Mouse (Mus musculus) 3134 (cell line): ENCODE results near the gene Mettl18.
A peak's percentile ranks its signal among the peaks of the same experiment; 100 is the strongest.
"Not testable (repeated sequence)": the region's sequence is repeated elsewhere in the genome, so short reads cannot be mapped to it uniquely, and the experiment has no call there.

Experiments
- DNase-seq: peaks from one replicate; pipeline ENCODE4 v3.0.0-alpha.2; 2011; ENCODE audit warnings: low spot score; ENCODE audit not compliant: insufficient read length; ENCODE audit errors: extremely low read depth

The Mettl18 gene

DNA sequence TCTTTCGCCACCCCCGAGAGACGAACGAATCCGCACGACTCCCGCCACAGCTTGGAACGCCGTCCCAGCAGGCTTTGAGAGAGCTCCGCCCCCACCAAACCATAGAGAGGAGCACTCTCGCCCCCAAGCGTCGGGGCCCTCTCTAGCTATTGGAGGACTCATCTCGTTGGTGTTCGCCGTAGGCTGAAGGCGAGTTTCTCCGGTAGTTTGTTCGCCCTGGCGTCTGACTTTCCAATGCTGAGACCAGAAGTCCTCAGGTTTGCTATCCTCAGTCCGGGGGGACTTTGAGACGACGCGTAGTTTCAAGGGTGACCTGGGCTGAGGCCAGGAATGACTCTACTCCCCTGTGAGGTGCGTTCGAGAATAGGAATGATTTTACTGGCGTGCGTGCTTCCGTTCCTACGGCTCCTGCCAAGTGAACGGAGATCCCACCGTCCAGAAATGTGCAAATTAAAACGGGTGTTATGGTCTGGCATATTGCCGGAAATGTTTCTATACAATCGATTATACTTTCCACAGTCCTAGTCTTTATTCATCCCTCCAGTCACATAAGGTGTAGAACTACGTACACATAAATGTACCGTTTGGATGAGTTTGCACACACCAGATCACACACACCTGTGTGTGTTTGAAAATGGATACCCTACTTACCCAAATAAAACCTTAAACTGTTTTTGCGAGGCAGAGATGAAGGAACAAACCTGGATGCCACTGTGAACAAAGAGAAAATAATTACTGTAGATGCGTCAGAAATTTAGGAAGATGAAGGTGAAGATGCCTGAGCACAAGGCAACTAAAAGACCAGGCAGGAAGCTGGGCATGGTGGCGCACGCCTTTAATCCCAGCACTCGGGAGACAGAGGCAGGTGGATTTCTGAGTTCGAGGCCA lies at the start of gene Mettl18, which contains the start of gene BC055324:
Gene Mettl18, plus strand, starts transcription at position 169 of the 888 bp plus-strand sequence.
Gene BC055324, minus strand, starts transcription at position 76 of the 888 bp plus-strand sequence.
- peak; percentile 87 for DNase-seq

DNA sequence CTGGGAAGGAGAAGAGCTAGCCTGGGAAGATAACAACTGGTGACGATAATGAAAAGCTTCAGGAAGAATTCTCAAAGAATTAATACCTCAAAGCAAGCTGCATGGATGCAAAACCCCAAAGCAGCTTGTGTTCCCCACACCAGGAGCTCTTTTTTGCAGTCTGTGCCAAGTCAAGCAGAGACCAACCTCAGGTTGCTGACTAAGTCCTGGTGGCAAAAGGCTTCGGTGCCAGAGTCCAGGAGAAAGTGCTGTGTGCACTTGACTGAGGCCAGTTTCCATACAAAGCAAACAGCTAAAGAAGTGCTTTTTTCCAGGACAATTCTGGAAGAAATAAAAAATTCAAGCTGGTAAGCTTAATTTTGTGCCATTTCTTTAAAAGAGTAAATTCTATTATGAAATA lies 41.3 kb upstream of the Mettl18 start:
- DNase-seq, result no peak

GRCm38 (mm10) chr1:163958036-163958435 lies 36.7 kb upstream of the Mettl18 start:
- DNase-seq, result no peak

GRCm38 (mm10) chr1:163964008-163964689 lies 30.5 kb upstream of the Mettl18 start:
- DNase-seq, result no peak

DNA sequence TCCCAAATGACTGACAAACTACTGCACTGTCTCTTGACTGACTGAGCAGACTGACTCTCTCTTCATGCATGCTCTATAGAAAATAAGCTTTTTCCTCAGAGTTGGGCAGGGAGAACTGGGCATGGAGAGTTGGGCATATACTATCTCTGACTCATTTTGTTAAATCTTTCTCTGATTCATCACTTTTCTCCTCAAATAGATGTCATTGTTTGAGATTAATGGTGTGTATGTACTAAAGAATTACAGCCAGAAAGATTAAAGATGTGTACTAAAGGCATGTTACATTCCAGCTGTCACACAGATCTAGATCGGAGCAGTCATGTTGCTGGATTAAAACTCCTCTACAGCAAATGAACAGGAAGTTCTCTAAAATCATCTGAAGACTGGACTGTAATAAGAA lies 20.2 kb upstream of the Mettl18 start:
- DNase-seq, result no peak

- DNase-seq, result no peak
Measured at GRCm38 (mm10) chr1:163975088-163975487, 19.6 kb upstream of the Mettl18 start.

GRCm38 (mm10) chr1:163976515-163976914 lies 18.2 kb upstream of the Mettl18 start:
- DNase-seq, result no peak

- DNase-seq, result no peak
Measured at GRCm38 (mm10) chr1:163992371-163992770, 2.3 kb upstream of the Mettl18 start.

- no peak for DNase-seq
Measured at GRCm38 (mm10) chr1:163994173-163994720, 442 bp upstream of the Mettl18 start.

DNA sequence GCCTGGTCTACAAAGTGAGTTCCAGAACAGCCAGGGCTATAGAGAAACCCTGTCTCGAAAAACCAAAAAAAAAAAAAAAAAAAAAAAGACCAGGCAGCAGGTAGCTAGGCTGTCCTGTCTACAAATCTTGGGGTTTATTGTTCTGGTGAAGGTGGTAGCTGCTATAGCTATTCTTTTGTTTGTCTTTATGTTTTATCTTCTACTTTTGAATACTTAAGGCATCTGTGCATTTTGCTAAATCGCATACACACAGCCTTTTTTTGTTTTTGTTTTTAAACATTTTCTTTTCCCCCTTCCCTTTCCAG lies 872 bp downstream of the Mettl18 start:
- DNase-seq, result no peak

DNA sequence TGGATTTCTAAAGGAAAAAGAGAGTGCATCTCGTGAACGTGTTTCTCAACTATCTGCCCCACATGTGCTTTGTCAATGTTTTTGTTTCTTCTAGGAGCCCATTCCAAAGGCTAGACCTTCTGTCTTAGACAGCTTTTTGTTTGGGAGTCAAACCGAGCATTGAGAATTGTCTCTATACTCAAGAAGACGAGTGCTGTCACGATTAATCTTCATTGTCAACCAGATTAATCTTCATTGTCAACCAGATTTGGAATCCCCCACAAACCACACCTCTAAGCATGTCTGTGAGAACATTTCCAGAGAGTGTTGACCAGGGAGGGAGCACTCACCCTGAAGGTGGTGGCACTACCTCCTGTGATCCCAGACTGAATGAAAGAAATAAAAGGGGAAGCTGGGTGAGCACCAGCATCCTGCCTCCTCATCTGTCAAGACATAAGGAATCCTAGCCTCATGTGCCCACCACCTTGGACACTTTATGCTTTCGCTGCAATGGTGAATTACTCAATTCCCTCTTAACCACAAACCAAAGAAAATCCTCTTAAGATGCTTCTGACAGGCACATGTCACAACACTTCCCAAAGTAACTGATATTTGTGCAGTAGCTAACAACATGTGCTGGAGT lies 7.3 kb downstream of the Mettl18 start:
- no peak for DNase-seq

GRCm38 (mm10) chr1:164004311-164004710 lies 9.6 kb downstream of the Mettl18 start:
- no peak for DNase-seq

- DNase-seq, result no peak
Measured at GRCm38 (mm10) chr1:164009235-164009634, 14.5 kb downstream of the Mettl18 start.

GRCm38 (mm10) chr1:164014616-164015015 lies 19.9 kb downstream of the Mettl18 start:
- DNase-seq, result no peak

DNA sequence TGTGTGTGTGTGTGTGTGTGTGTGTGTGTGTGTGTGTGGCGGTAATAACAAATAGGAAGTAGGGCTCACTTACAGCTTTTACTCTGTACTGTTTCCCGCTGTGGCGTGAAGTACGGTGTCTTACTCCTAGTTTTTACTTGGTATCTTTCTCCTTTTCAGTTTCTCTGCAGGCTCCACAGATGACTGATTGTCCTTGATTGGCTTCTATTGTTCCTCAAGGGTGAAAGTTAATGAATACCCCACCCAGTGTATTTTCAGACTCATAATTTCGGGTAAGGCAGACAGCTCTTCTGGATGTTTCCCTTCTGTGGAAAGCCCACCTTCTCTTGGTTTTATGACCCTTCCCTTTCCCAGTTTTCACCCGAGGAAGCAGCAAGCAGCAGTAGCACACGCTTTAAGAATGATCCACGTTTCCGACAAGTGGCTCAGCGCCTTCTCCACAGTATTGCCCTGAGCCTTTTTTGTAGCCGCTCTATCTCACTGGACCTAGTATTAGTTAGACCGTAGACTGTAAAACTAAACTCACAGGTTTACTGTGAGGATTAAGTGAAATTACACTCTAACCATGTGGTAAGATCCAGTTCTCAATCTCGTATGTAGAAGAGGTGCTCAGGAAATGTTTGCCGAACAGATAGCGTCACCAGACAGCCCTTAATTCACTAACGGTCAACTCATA lies 23.7 kb downstream of the Mettl18 start:
- DNase-seq, result no peak

GRCm38 (mm10) chr1:164019789-164020188 lies 25.1 kb downstream of the Mettl18 start:
- no peak for DNase-seq

- DNase-seq, result not testable (repeated sequence)
Measured at GRCm38 (mm10) chr1:164020746-164021145, 26.1 kb downstream of the Mettl18 start.

DNA sequence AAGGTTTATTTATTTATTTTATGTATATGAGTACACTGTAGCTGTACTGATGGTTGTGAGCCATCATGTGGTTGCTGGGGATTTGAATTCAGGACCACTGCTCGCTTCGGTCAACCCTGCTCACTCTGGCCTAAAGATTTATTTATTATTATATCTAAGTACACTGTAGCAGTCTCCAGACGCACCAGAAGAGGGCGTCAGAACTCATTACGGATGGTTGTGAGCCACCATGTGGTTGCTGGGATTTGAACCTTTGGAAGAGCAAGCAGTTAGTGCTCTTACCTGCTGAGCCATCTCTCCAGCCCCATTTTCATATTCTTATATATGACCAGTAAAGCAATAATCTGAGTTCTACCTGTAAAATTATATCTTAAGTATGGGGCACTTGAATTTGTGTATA lies 27.4 kb downstream of the Mettl18 start:
- not testable (repeated sequence) for DNase-seq

- no peak for DNase-seq
Measured at GRCm38 (mm10) chr1:164025685-164026084, 31.0 kb downstream of the Mettl18 start.

- no peak for DNase-seq
Measured at GRCm38 (mm10) chr1:164027416-164027815, 32.7 kb downstream of the Mettl18 start.
